Mouse (Mus musculus) brain, embryonic 14.5 days (tissue): ENCODE results near the gene Tut4.

ENCODE experiments used
- CTCF ChIP-seq: fragments of 200-500 bp; IDR thresholded peaks from 2 replicates; pipeline ENCODE4 v1.5.1; 2012; ENCODE audit warnings: inconsistent platforms, mild to moderate bottlenecking, moderate library complexity, borderline replicate concordance; ENCODE audit not compliant: insufficient read depth, insufficient read length; ENCODE audit errors: extremely low read depth
- POLR2A ChIP-seq: fragments of 200-500 bp; IDR thresholded peaks from 2 replicates; pipeline ENCODE4 v1.6.1; 2012; ENCODE audit warnings: mild to moderate bottlenecking, inconsistent platforms, borderline replicate concordance; ENCODE audit not compliant: poor library complexity, insufficient read depth, insufficient read length, severe bottlenecking; ENCODE audit errors: extremely low read depth

DNA sequence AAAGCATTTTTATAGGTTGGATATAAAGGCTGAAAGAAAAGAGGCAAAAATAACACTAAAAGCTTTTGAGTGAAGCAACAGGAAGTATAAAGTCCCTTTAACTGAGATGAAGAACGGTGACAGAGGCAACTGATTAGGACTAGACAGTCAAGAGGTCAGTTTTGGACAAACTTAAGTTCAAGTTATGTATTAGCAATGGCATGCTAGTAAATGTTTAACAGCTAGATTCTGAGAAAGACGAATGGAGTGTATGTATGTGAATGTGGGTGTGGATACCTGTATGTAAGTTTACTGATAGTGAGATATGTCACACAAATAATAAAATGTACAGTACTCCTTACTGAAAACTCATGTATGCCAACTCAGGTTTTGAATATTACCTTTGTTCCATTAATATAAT is 34.6 kb upstream of the Tut4 start:
- TF ChIP-seq CTCF (no peak), POLR2A (no peak)
